Mouse (Mus musculus) ES-Bruce4 (cell line): Measurements from ENCODE around the gene Kif1b. TPM values are rescaled to one million over a fixed set of nuclear protein-coding genes. Genes with fewer than 3 reads are reported as not detected.

Experiments
- H3K27ac ChIP-seq: 2 replicates; pipeline ENCODE4 v1.5.1; 2012; ENCODE audit warnings: low read length, inconsistent platforms; ENCODE audit not compliant: insufficient read depth
- H3K27me3 ChIP-seq: 2 replicates; pipeline ENCODE4 v1.6.1; 2012; ENCODE audit warnings: mild to moderate bottlenecking, low read length, inconsistent platforms; ENCODE audit not compliant: control insufficient read depth, poor library complexity, insufficient read depth, severe bottlenecking
- H3K36me3 ChIP-seq: 2 replicates; pipeline ENCODE4 v1.6.1; 2012; ENCODE audit warnings: inconsistent platforms, mild to moderate bottlenecking, low read length, moderate library complexity; ENCODE audit not compliant: control insufficient read depth, poor library complexity, insufficient read depth, severe bottlenecking
- H3K4me1 ChIP-seq: one replicate; pipeline ENCODE4 v1.8.1; 2011; ENCODE audit warnings: low read length; ENCODE audit not compliant: control insufficient read depth, insufficient read depth
- H3K4me3 ChIP-seq: 2 replicates; pipeline ENCODE4 v1.5.1; 2011; ENCODE audit warnings: low read depth, mild to moderate bottlenecking, low read length
- H3K9ac ChIP-seq: 2 replicates; pipeline ENCODE4 v1.6.1; 2012; ENCODE audit warnings: low read depth, mild to moderate bottlenecking, inconsistent platforms; ENCODE audit not compliant: poor library complexity, severe bottlenecking
- H3K9me3 ChIP-seq: replicated peaks from 2 replicates; pipeline ENCODE4 v1.6.1; 2012; ENCODE audit warnings: mild to moderate bottlenecking, low read length, inconsistent platforms; ENCODE audit not compliant: control insufficient read depth, poor library complexity, insufficient read depth, severe bottlenecking
- CTCF ChIP-seq: IDR thresholded peaks from one replicate; pipeline ENCODE4 v1.8.1; 2011; ENCODE audit warnings: low read depth, low read length
- EP300 ChIP-seq: IDR thresholded peaks from 2 replicates; pipeline ENCODE4 v1.6.1; 2011; ENCODE audit warnings: low read depth, low read length; ENCODE audit not compliant: insufficient read depth
- POLR2A ChIP-seq: IDR thresholded peaks from one replicate; pipeline ENCODE4 v1.8.1; 2011; ENCODE audit warnings: low read length; ENCODE audit not compliant: insufficient read depth
- polyA plus RNA-seq: library from polyadenylated mRNA; stranded (reverse); fragments of >200 nt; gene quantifications from 2 replicates; pipeline ENCODE4 v1.2.4, GENCODE M21; 2011; ENCODE audit warnings: low read depth; ENCODE audit not compliant: missing spikeins, insufficient read depth, insufficient read length

Kif1b gene
- polyA plus RNA-seq, 1 experiment, result 40.0 TPM

- Histone ChIP-seq H3K9ac (no peak overlapping the region), H3K4me1 (peaks cover 1% of the 10 kb centered on the region), H3K27me3 (no peaks in the 10 kb centered on the region), H3K9me3 (no peaks in the 10 kb centered on the region), H3K4me3 (no peak overlapping the region), H3K27ac (no peak overlapping the region), H3K36me3 (peaks cover 3% of the 10 kb centered on the region; the same call in 1 of the 2 replicates)
- TF ChIP-seq CTCF (no peak), POLR2A (no peak), EP300 (no peak)
Measured at GRCm38 (mm10) chr4:149182192-149182591, 125.3 kb downstream of the Kif1b start.

- H3K27ac ChIP-seq, result no peak overlapping the region
- H3K4me1 ChIP-seq, result peaks cover 4% of the 10 kb centered on the region
- no peak for TF ChIP-seq POLR2A
- no peak for TF ChIP-seq EP300
- TF ChIP-seq CTCF, result no peak
- H3K36me3 ChIP-seq, result peaks cover 3% of the 10 kb centered on the region; the same call in 1 of the 2 replicates
- H3K9ac ChIP-seq, result no peak overlapping the region
- H3K4me3 ChIP-seq, result no peak overlapping the region
- H3K27me3 ChIP-seq, result no peaks in the 10 kb centered on the region
- no peaks in the 10 kb centered on the region for H3K9me3 ChIP-seq
Measured at GRCm38 (mm10) chr4:149179573-149179972, 127.9 kb downstream of the Kif1b start.

- Histone ChIP-seq H3K27me3 (no peaks in the 10 kb centered on the region), H3K27ac (no peak overlapping the region), H3K9ac (no peak overlapping the region), H3K9me3 (no peaks in the 10 kb centered on the region), H3K4me3 (no peak overlapping the region), H3K36me3 (peaks cover 3% of the 10 kb centered on the region; the same call in 1 of the 2 replicates), H3K4me1 (peaks cover 4% of the 10 kb centered on the region)
- TF ChIP-seq POLR2A, result no peak
- TF ChIP-seq EP300, result no peak
- TF ChIP-seq CTCF, result no peak
Measured at GRCm38 (mm10) chr4:149179160-149179559, 128.3 kb downstream of the Kif1b start.

- Histone ChIP-seq H3K4me1 (peaks cover 6% of the 10 kb centered on the region), H3K36me3 (peaks cover 3% of the 10 kb centered on the region; the same call in 1 of the 2 replicates), H3K9me3 (no peaks in the 10 kb centered on the region), H3K4me3 (no peak overlapping the region), H3K27me3 (no peaks in the 10 kb centered on the region), H3K27ac (no peak overlapping the region), H3K9ac (no peak overlapping the region)
- TF ChIP-seq POLR2A (no peak), EP300 (no peak), CTCF (no peak)
Measured at GRCm38 (mm10) chr4:149178328-149178727, 129.2 kb downstream of the Kif1b start.

- Histone ChIP-seq H3K4me3 (no peak overlapping the region), H3K36me3 (peaks cover 3% of the 10 kb centered on the region; the same call in 1 of the 2 replicates), H3K9ac (no peak overlapping the region), H3K9me3 (no peaks in the 10 kb centered on the region), H3K4me1 (peaks cover 9% of the 10 kb centered on the region), H3K27ac (no peak overlapping the region), H3K27me3 (no peaks in the 10 kb centered on the region)
- TF ChIP-seq EP300 (no peak), POLR2A (no peak), CTCF (no peak)
Measured at GRCm38 (mm10) chr4:149177046-149177445, 130.4 kb downstream of the Kif1b start.

GRCm38 (mm10) chr4:149176645-149177044 lies 130.8 kb downstream of the Kif1b start:
- TF ChIP-seq CTCF, result no peak
- TF ChIP-seq POLR2A, result no peak
- TF ChIP-seq EP300, result no peak
- peaks cover 3% of the 10 kb centered on the region; the same call in 1 of the 2 replicates for H3K36me3 ChIP-seq
- H3K4me1 ChIP-seq, result peaks cover 9% of the 10 kb centered on the region
- no peak overlapping the region for H3K4me3 ChIP-seq
- no peaks in the 10 kb centered on the region for H3K27me3 ChIP-seq
- no peak overlapping the region for H3K27ac ChIP-seq
- H3K9me3 ChIP-seq, result no peaks in the 10 kb centered on the region
- no peak overlapping the region for H3K9ac ChIP-seq
